Mouse (Mus musculus): ENCODE measurements at regions not wholly inside any gene's neighbourhood (a gene's known extent, or its start where the extent isn't known, plus 50 kb on each side); places are given as distances from the start of the nearest gene placed in this dataset.

DNA sequence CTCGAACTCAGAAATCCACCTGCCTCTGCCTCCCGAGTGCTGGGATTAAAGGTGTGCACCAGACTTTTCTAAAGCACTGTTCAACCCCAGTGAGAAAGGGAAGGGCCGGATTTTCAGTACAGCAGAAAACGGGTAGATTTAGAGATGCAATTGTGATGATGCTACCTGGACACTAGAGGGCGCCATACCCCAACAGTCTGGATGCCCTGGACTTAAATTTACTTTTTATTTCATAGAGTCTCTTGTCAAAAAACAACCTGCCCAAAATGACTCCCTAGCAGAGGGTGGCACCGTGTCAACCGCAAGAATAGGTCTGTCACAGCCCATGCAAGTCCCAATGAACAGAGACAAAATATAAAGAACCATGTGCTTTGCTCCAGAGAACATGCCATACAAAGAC is 394.2 kb downstream of the Sox9 start:
- TF ChIP-seq CTCF (conservative IDR thresholded peaks at IDR 0.05; ENCODE audit: low read length) (peak; percentile 70), POU5F1 (IDR thresholded peaks at IDR 0.05; ENCODE audit: borderline replicate concordance, low read length) (no peak)
